In the genomic region with DNA sequence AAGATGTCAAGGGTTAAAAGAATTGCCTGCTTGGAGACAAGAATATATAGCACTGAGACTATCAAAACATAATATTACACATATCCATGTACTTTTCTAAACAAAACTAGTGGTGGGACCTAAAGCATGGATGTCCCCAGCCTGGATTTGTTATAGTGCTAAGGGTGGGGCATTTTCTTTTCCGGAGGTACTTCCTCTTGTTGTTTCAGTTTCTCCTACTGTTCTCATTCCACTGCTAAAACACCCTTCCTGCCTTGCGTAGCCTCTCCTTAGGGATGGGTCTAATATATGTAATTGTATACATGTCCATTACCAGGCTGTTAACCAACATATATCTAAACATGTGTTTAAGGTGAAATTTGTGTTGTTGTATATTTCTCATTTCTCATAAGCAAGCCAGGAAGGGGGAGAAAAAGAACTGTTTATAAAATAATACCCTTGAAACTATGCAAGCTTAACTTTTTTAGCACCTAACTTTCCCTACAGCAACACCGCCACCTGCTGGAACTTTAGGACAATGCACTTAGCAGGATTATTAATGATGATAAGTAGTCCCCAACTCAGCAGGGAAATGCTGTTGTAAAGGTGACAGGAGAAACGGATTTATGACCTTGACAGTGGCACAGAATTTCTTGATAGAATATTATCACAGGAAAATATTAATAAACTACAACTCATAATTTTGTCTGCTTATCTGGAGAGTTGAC, we compare ENCODE assay signal across 8 mouse cellular contexts. TPM values are rescaled to one million over a fixed set of nuclear protein-coding genes. Genes with fewer than 3 reads are reported as not detected.
DNase-seq lines count a peak whose midpoint lies in the region; ATAC-seq and TF ChIP-seq lines count a peak whose summit lies in the region.

No protein-coding gene starts in this region.

- no peak overlapping the region for H3K4me3 ChIP-seq in hindbrain, embryonic 14.5 days (replicated peaks; ENCODE audit: low read length)
- H3K4me3 ChIP-seq in hindbrain, embryonic 12.5 days: no peak overlapping the region
- H3K4me3 ChIP-seq in cortical plate, adult 2 months (ENCODE audit: insufficient read depth, low read length): no peak overlapping the region
- H3K4me3 ChIP-seq in midbrain, postnatal 0 days (ENCODE audit: low read depth, low read length): no peak overlapping the region

- DNase-seq in hindbrain, embryonic 14.5 days (ENCODE audit: low spot score): peak; percentile 91
- peak; percentile 63 for DNase-seq in T-cell, adult 2 months (ENCODE audit: low spot score)
- peak; percentile 52 for DNase-seq in hindlimb bud, embryonic 11.5 days (ENCODE audit: extremely low spot score, low read depth, low spot score)
- DNase-seq in left cerebral cortex, adult 18-20 months (ENCODE audit: low spot score in 2 of 2): peak; percentile 54 to 76
- peak; percentile 82 for DNase-seq in midbrain, postnatal 0 days (ENCODE audit: low spot score)
- peak; percentile 84 for DNase-seq in testis, postnatal 10 days (ENCODE audit: low spot score)

- WGBS in hindbrain, embryonic 14.5 days: 32% methylated on average over 4 of the region's 4 CpGs
- WGBS in hindbrain, embryonic 12.5 days: 26% methylated on average over 4 of the region's 4 CpGs
- 30% methylated on average over 4 of the region's 4 CpGs for WGBS in midbrain, postnatal 0 days

- no peak for ATAC-seq in hindbrain, embryonic 14.5 days (ENCODE audit: low FRiP score)
- ATAC-seq in hindbrain, embryonic 12.5 days (ENCODE audit: low FRiP score): no peak
- no peak for ATAC-seq in midbrain, postnatal 0 days (ENCODE audit: low FRiP score)

- no peak for TF ChIP-seq POLR2A in cortical plate, adult 2 months (IDR thresholded peaks at IDR 0.05; ENCODE audit: extremely low read depth, insufficient read depth, low read length)

- TF ChIP-seq CTCF in cortical plate, adult 2 months (IDR thresholded peaks at IDR 0.05; ENCODE audit: extremely low read depth, insufficient read depth, low read length): peak; percentile 67
- peak; percentile 97 for TF ChIP-seq CTCF in midbrain, postnatal 0 days (IDR thresholded peaks at IDR 0.05)

- no peak overlapping the region for H3K27ac ChIP-seq in hindbrain, embryonic 14.5 days
- H3K27ac ChIP-seq in hindbrain, embryonic 12.5 days: no peak overlapping the region
- no peak overlapping the region for H3K27ac ChIP-seq in cortical plate, adult 2 months (ENCODE audit: insufficient read depth, low read length)
- no peak overlapping the region for H3K27ac ChIP-seq in midbrain, postnatal 0 days (ENCODE audit: low read depth, low read length)

- H3K27me3 ChIP-seq in hindbrain, embryonic 14.5 days (ENCODE audit: control insufficient read depth, insufficient read depth, low read length): no peaks in the 10 kb centered on the region
- H3K27me3 ChIP-seq in hindbrain, embryonic 12.5 days: no peaks in the 10 kb centered on the region
- H3K27me3 ChIP-seq in midbrain, postnatal 0 days (ENCODE audit: insufficient read depth, low read length): no peaks in the 10 kb centered on the region

- no peaks in the 10 kb centered on the region for H3K9me3 ChIP-seq in hindbrain, embryonic 14.5 days (ENCODE audit: control insufficient read depth, low read length)
- H3K9me3 ChIP-seq in hindbrain, embryonic 12.5 days (replicated peaks): no peaks in the 10 kb centered on the region
- no peaks in the 10 kb centered on the region for H3K9me3 ChIP-seq in midbrain, postnatal 0 days (ENCODE audit: low read length)

- H3K4me1 ChIP-seq in hindbrain, embryonic 14.5 days (replicated peaks; ENCODE audit: control insufficient read depth, insufficient read depth, low read length): no peaks in the 10 kb centered on the region
- no peaks in the 10 kb centered on the region for H3K4me1 ChIP-seq in hindbrain, embryonic 12.5 days
- H3K4me1 ChIP-seq in cortical plate, adult 2 months (ENCODE audit: control insufficient read depth, insufficient read depth, low read length): no peaks in the 10 kb centered on the region
- no peaks in the 10 kb centered on the region for H3K4me1 ChIP-seq in midbrain, postnatal 0 days (ENCODE audit: insufficient read depth, low read length)

- H3K36me3 ChIP-seq in hindbrain, embryonic 14.5 days (replicated peaks; ENCODE audit: control insufficient read depth, insufficient read depth): no peaks in the 10 kb centered on the region
- H3K36me3 ChIP-seq in hindbrain, embryonic 12.5 days: no peaks in the 10 kb centered on the region
- no peaks in the 10 kb centered on the region for H3K36me3 ChIP-seq in midbrain, postnatal 0 days (ENCODE audit: insufficient read depth, low read length)

- no peak overlapping the region for H3K4me2 ChIP-seq in hindbrain, embryonic 14.5 days (replicated peaks)
- no peak overlapping the region for H3K4me2 ChIP-seq in hindbrain, embryonic 12.5 days (replicated peaks)
- no peak overlapping the region for H3K4me2 ChIP-seq in midbrain, postnatal 0 days (ENCODE audit: low read depth, low read length, poor library complexity, severe bottlenecking)

- no peak overlapping the region for H3K9ac ChIP-seq in hindbrain, embryonic 14.5 days
- H3K9ac ChIP-seq in hindbrain, embryonic 12.5 days: no peak overlapping the region
- no peak overlapping the region for H3K9ac ChIP-seq in midbrain, postnatal 0 days (replicated peaks; ENCODE audit: low read length, poor library complexity, severe bottlenecking)

RNA-seq across cellular contexts. Expression of gene Txk, which starts 41.9 kb away (rescaled TPM):
- 0.14 and 0.23 TPM in 2 replicates for polyA plus RNA-seq in hindbrain, embryonic 14.5 days (2014; fragmentation: Nextera tagmentation; extraction: Ambion mirVana)
- polyA plus RNA-seq in hindbrain, embryonic 12.5 days (2016; fragmentation: Nextera tagmentation; extraction: Ambion mirVana): 0.12 TPM in 1 of 2 replicates, not detected in the other
- 0.13 and 0.21 TPM in 2 replicates for polyA plus RNA-seq in cortical plate, adult 2 months (2012; rRNA removed)
- under 1 TPM; 0.19 to 0.35 TPM for total RNA-seq in left cerebral cortex, adult 18-20 months (2021)
- 0.05 TPM in 1 of 2 replicates, not detected in the other for total RNA-seq in midbrain, postnatal 0 days (2014; rRNA removed)
- 0.14 and 0.15 TPM in 2 replicates for polyA plus RNA-seq in midbrain, postnatal 0 days (2015; fragmentation: Nextera tagmentation; extraction: Ambion mirVana)
